Mouse (Mus musculus) liver, postnatal 0 days (tissue): Measurements from ENCODE around the gene Larp1b.

Source experiments
- CTCF ChIP-seq: sonication (generic); IDR thresholded peaks from 2 replicates; pipeline ENCODE4 v1.5.1; 2016; ENCODE audit warnings: antibody characterized with exemption, low read depth
- EP300 ChIP-seq: IDR thresholded peaks from 2 replicates; pipeline ENCODE4 v1.6.1; 2016; ENCODE audit warnings: antibody characterized with exemption, low read depth, mild to moderate bottlenecking

DNA sequence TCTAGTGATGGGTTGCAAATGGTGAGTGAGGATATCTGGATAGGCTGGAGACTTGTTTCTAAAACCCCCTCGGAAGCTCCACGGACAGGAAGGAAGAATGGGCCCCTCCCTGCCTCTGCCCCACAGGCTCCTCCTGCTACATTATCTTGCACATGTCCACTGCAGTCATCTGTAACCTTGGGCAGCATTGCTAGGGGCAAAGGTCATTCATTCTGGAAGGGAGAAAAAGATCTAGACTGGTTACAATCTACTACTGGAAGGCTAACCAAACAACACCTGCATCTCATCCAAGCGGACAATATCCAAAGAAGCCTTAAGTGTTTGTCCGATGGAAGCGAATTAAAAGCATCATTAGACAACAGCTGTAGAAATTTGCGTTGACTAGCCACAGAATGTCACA is 61.1 kb downstream of the Larp1b start:
- TF ChIP-seq CTCF, result no peak
- no peak for TF ChIP-seq EP300
